11 mouse cellular contexts compared by ENCODE assay signal in genomic region chr6:125367758-125368371, GRCm38 (mm10). TPM values are rescaled to one million over a fixed set of nuclear protein-coding genes. Genes with fewer than 3 reads are reported as not detected.
A peak's percentile ranks its signal among the peaks of the same experiment; 100 is the strongest.
DNase-seq lines count a peak whose midpoint lies in the region; ATAC-seq and TF ChIP-seq lines count a peak whose summit lies in the region.
"Had no signal": no experiment of that assay in that cellular context is flagged by ENCODE, and none has a peak within 500 bp of the region (broad histone marks: within the 10 kb centered on the region; RNA-seq: fewer than 3 reads in every experiment).

No protein-coding gene starts in this region.

- WGBS in heart, embryonic 16.5 days: 52% methylated on average over 4 of the region's 4 CpGs
- WGBS in kidney, embryonic 16.5 days: 52% methylated on average over 4 of the region's 4 CpGs
- 56% methylated on average over 4 of the region's 4 CpGs for WGBS in forebrain, embryonic 12.5 days
- WGBS in hindbrain, postnatal 0 days: 52% methylated on average over 4 of the region's 4 CpGs

- intact Hi-C loops in heart, postnatal 14 days (cut with DNase I): loop anchor here (1.0 kb wide), 1 partner anchor 93 kb away; no protein-coding TSS in a partner anchor

- TF ChIP-seq CTCF in hindbrain, postnatal 0 days (IDR thresholded peaks at IDR 0.05; ENCODE audit: low read depth): no peak

- DNase-seq in heart, postnatal 14 days: no peak
- DNase-seq in ZHBTc4 (ENCODE audit: low read depth, low spot score): peak; percentile 48
- peak; percentile 59 for DNase-seq in splenic B cell, adult 2 months (ENCODE audit: low read depth, low spot score)
- DNase-seq in left cerebral cortex, adult 8-10 months (ENCODE audit: low spot score in 2 of 2): no peak
- DNase-seq in hindbrain, postnatal 0 days (ENCODE audit: low spot score): no peak
- DNase-seq: cerebellum, adult 11-12 months had no signal

- no peak for ATAC-seq in heart, embryonic 16.5 days (replicated peaks; ENCODE audit: extremely low read depth, insufficient read depth, low FRiP score)
- ATAC-seq in kidney, embryonic 16.5 days (ENCODE audit: low FRiP score, low TSS enrichment): no peak
- no peak for ATAC-seq in forebrain, embryonic 12.5 days (ENCODE audit: low FRiP score)
- no peak for ATAC-seq in hindbrain, postnatal 0 days

- peaks cover 12% of the 10 kb centered on the region for H3K27me3 ChIP-seq in heart, embryonic 16.5 days (ENCODE audit: control insufficient read depth, insufficient read depth, low read length)
- no peaks in the 10 kb centered on the region for H3K27me3 ChIP-seq in kidney, embryonic 16.5 days (ENCODE audit: insufficient read depth, low read length)
- peaks cover 4% of the 10 kb centered on the region for H3K27me3 ChIP-seq in splenic B cell, adult 2 months (ENCODE audit: control insufficient read depth, insufficient read depth, low read length, poor library complexity, severe bottlenecking)
- peaks cover 37% of the 10 kb centered on the region for H3K27me3 ChIP-seq in forebrain, embryonic 12.5 days
- H3K27me3 ChIP-seq in hindbrain, postnatal 0 days (ENCODE audit: insufficient read depth, low read length): peaks cover 10% of the 10 kb centered on the region; the same call in 1 of the 2 replicates

- peak overlapping the region; percentile 46 for H3K27ac ChIP-seq in heart, embryonic 16.5 days (ENCODE audit: low read length)
- H3K27ac ChIP-seq in kidney, embryonic 16.5 days (ENCODE audit: low read length): peak overlapping the region; percentile 64
- H3K27ac ChIP-seq in forebrain, embryonic 12.5 days: no peak overlapping the region
- H3K27ac ChIP-seq in hindbrain, postnatal 0 days: no peak overlapping the region

- H3K4me2 ChIP-seq in heart, embryonic 16.5 days (ENCODE audit: low read depth, low read length): no peak overlapping the region
- H3K4me2 ChIP-seq in kidney, embryonic 16.5 days (replicated peaks; ENCODE audit: low read depth, low read length): no peak overlapping the region
- no peak overlapping the region for H3K4me2 ChIP-seq in forebrain, embryonic 12.5 days
- no peak overlapping the region for H3K4me2 ChIP-seq in hindbrain, postnatal 0 days (ENCODE audit: low read depth, low read length)

- no peaks in the 10 kb centered on the region for H3K36me3 ChIP-seq in heart, embryonic 16.5 days (ENCODE audit: control insufficient read depth, insufficient read depth)
- no peaks in the 10 kb centered on the region for H3K36me3 ChIP-seq in kidney, embryonic 16.5 days (ENCODE audit: insufficient read depth, low read length)
- H3K36me3 ChIP-seq in splenic B cell, adult 2 months (ENCODE audit: control insufficient read depth, insufficient read depth, low read length, poor library complexity, severe bottlenecking): no peaks in the 10 kb centered on the region
- H3K36me3 ChIP-seq in forebrain, embryonic 12.5 days (replicated peaks): no peaks in the 10 kb centered on the region
- H3K36me3 ChIP-seq in hindbrain, postnatal 0 days (ENCODE audit: insufficient read depth, low read length): no peaks in the 10 kb centered on the region
- H3K36me3 ChIP-seq: G1E had no signal

- H3K9me3 ChIP-seq in heart, embryonic 16.5 days (replicated peaks; ENCODE audit: control insufficient read depth, low read length): 0 out of 2 replicates have a peak, but pooled peaks cover 4% of the 10 kb centered on the region
- H3K9me3 ChIP-seq in kidney, embryonic 16.5 days (ENCODE audit: low read length): no peaks in the 10 kb centered on the region
- no peaks in the 10 kb centered on the region for H3K9me3 ChIP-seq in forebrain, embryonic 12.5 days
- H3K9me3 ChIP-seq in hindbrain, postnatal 0 days (ENCODE audit: low read length): no peaks in the 10 kb centered on the region

- H3K9ac ChIP-seq in heart, embryonic 16.5 days (ENCODE audit: low read length): no peak overlapping the region
- H3K9ac ChIP-seq in kidney, embryonic 16.5 days (replicated peaks; ENCODE audit: low read length): no peak overlapping the region
- H3K9ac ChIP-seq in forebrain, embryonic 12.5 days: no peak overlapping the region
- H3K9ac ChIP-seq in hindbrain, postnatal 0 days (replicated peaks; ENCODE audit: low read length): no peak overlapping the region

- H3K4me3 ChIP-seq in heart, embryonic 16.5 days (ENCODE audit: low read length): no peak overlapping the region
- H3K4me3 ChIP-seq in kidney, embryonic 16.5 days (ENCODE audit: low read length): no peak overlapping the region
- no peak overlapping the region for H3K4me3 ChIP-seq in forebrain, embryonic 12.5 days (replicated peaks)
- H3K4me3 ChIP-seq in hindbrain, postnatal 0 days (ENCODE audit: low read length): no peak overlapping the region

- peaks cover 15% of the 10 kb centered on the region for H3K4me1 ChIP-seq in heart, embryonic 16.5 days (ENCODE audit: control insufficient read depth, insufficient read depth, low read length)
- H3K4me1 ChIP-seq in kidney, embryonic 16.5 days (ENCODE audit: insufficient read depth, low read length): peaks cover 33% of the 10 kb centered on the region
- H3K4me1 ChIP-seq in forebrain, embryonic 12.5 days: peaks cover 24% of the 10 kb centered on the region; the same call in 1 of the 2 replicates
- peaks cover 4% of the 10 kb centered on the region; the same call in 1 of the 2 replicates for H3K4me1 ChIP-seq in hindbrain, postnatal 0 days (ENCODE audit: insufficient read depth, low read length)

RNA-seq across cellular contexts. Expression of gene Plekhg6, which starts 12.7 kb away (rescaled TPM):
- polyA plus RNA-seq in heart, embryonic 16.5 days (2015; fragmentation: Nextera tagmentation; extraction: Ambion mirVana): 0.25 and 0.41 TPM in 2 replicates
- not detected for total RNA-seq in heart, postnatal 14 days (2021)
- 4.9 and 6.0 TPM in 2 replicates for polyA plus RNA-seq in kidney, embryonic 16.5 days (2015; fragmentation: Nextera tagmentation; extraction: Ambion mirVana)
- total RNA-seq in left cerebral cortex, adult 8-10 months (2022): under 1 TPM; 0.28 to 0.71 (median 0.40) TPM
- polyA plus RNA-seq in forebrain, embryonic 12.5 days (2016; fragmentation: Nextera tagmentation; extraction: Ambion mirVana): 0.05 and 0.09 TPM in 2 replicates
- total RNA-seq in hindbrain, postnatal 0 days (2014; rRNA removed): 0.68 and 0.86 TPM in 2 replicates
- 0.32 and 0.74 TPM in 2 replicates for polyA plus RNA-seq in hindbrain, postnatal 0 days (2015; fragmentation: Nextera tagmentation; extraction: Ambion mirVana)
- total RNA-seq: G1E; heart, adult 18-20 months had no signal
- polyA plus RNA-seq: G1E had no signal

RNA-seq across cellular contexts. Expression of gene Tnfrsf1a, which starts 18.7 kb away (rescaled TPM):
- 54.2 and 54.8 TPM in 2 replicates for polyA plus RNA-seq in heart, embryonic 16.5 days (2015; fragmentation: Nextera tagmentation; extraction: Ambion mirVana)
- 10 to 100 TPM; 63.4 to 70.7 TPM for total RNA-seq in heart, postnatal 14 days (2021)
- 91.0 and 93.2 TPM in 2 replicates for polyA plus RNA-seq in kidney, embryonic 16.5 days (2015; fragmentation: Nextera tagmentation; extraction: Ambion mirVana)
- total RNA-seq in left cerebral cortex, adult 8-10 months (2022): 10 to 100 TPM; 12.8 to 23.2 (median 16.7) TPM
- polyA plus RNA-seq in forebrain, embryonic 12.5 days (2016; fragmentation: Nextera tagmentation; extraction: Ambion mirVana): 16.6 and 19.3 TPM in 2 replicates
- 12.2 and 18.0 TPM in 2 replicates for total RNA-seq in hindbrain, postnatal 0 days (2014; rRNA removed)
- 15.5 and 16.3 TPM in 2 replicates for polyA plus RNA-seq in hindbrain, postnatal 0 days (2015; fragmentation: Nextera tagmentation; extraction: Ambion mirVana)
- total RNA-seq: G1E had no signal

RNA-seq across cellular contexts. Expression of gene Scnn1a, which starts 47.4 kb away (rescaled TPM):
- polyA plus RNA-seq in heart, embryonic 16.5 days (2015; fragmentation: Nextera tagmentation; extraction: Ambion mirVana): 2.6 and 2.9 TPM in 2 replicates
- total RNA-seq in heart, postnatal 14 days (2021): 1 to 10 TPM in 1 of 2 experiments, under 1 TPM in 1; 1.00 to 1.1 TPM
- 7.5 and 7.7 TPM in 2 replicates for polyA plus RNA-seq in kidney, embryonic 16.5 days (2015; fragmentation: Nextera tagmentation; extraction: Ambion mirVana)
- total RNA-seq in left cerebral cortex, adult 8-10 months (2022): 1 to 10 TPM; 2.6 to 3.7 (median 3.1) TPM
- polyA plus RNA-seq in forebrain, embryonic 12.5 days (2016; fragmentation: Nextera tagmentation; extraction: Ambion mirVana): 0.24 and 0.49 TPM in 2 replicates
- total RNA-seq in hindbrain, postnatal 0 days (2014; rRNA removed): 1.7 and 3.0 TPM in 2 replicates
- 1.00 and 1.2 TPM in 2 replicates for polyA plus RNA-seq in hindbrain, postnatal 0 days (2015; fragmentation: Nextera tagmentation; extraction: Ambion mirVana)
- polyA plus RNA-seq: G1E had no signal

RNA-seq across cellular contexts. Expression of gene Ltbr, which starts 54.2 kb away (rescaled TPM):
- 43.0 and 51.4 TPM in 2 replicates for polyA plus RNA-seq in heart, embryonic 16.5 days (2015; fragmentation: Nextera tagmentation; extraction: Ambion mirVana)
- 10 to 100 TPM; 34.6 to 36.0 TPM for total RNA-seq in heart, postnatal 14 days (2021)
- polyA plus RNA-seq in kidney, embryonic 16.5 days (2015; fragmentation: Nextera tagmentation; extraction: Ambion mirVana): 71.6 and 73.7 TPM in 2 replicates
- 10 to 100 TPM in 2 of 4 experiments, 1 to 10 TPM in 2; 7.7 to 11.9 (median 10.3) TPM for total RNA-seq in left cerebral cortex, adult 8-10 months (2022)
- 12.7 and 14.0 TPM in 2 replicates for polyA plus RNA-seq in forebrain, embryonic 12.5 days (2016; fragmentation: Nextera tagmentation; extraction: Ambion mirVana)
- 31.6 and 34.4 TPM in 2 replicates for total RNA-seq in hindbrain, postnatal 0 days (2014; rRNA removed)
- polyA plus RNA-seq in hindbrain, postnatal 0 days (2015; fragmentation: Nextera tagmentation; extraction: Ambion mirVana): 17.5 and 18.1 TPM in 2 replicates
- total RNA-seq: G1E had no signal
- polyA plus RNA-seq: G1E had no signal

Comparison
In these comparisons a context has a peak if more than half of its experiments do, and no peak if none do; other contexts are left out.
1. H3K27ac ChIP-seq: peak in heart, embryonic 16.5 days (single experiment) and kidney, embryonic 16.5 days (single experiment); none in forebrain, embryonic 12.5 days (single experiment) and hindbrain, postnatal 0 days (single experiment).
2. DNase-seq: peak in ZHBTc4 (single experiment) and splenic B cell, adult 2 months (single experiment); none in heart, postnatal 14 days (0 of 2), left cerebral cortex, adult 8-10 months (0 of 2) and hindbrain, postnatal 0 days (single experiment).